Mouse (Mus musculus) mouse trophoblast stem cell (cell line): ENCODE data around the gene Rgma.

Source experiments
- in situ Hi-C, 2 experiments: fragments of 300-500 bp; cut with MseI, MboI; formaldehyde crosslinking; loops; 2 replicates in 1 of 2; 3 replicates in 1 of 2; pipeline ENCODE4 v1.15.1; 2025

Rgma gene

GRCm38 (mm10) chr7:73375257-73376100 lies at the start of gene Rgma:
Rgma (plus strand) TSS chr7:73375509.
- in situ Hi-C loops = loop anchor here in 1 of 2 experiments (5.0 kb wide), 1 partner anchor 973 kb away; no protein-coding TSS in a partner anchor

GRCm38 (mm10) chr7:73326236-73326635 lies 49.1 kb upstream of the Rgma start:
- in situ Hi-C loops = no loop called here

GRCm38 (mm10) chr7:73326680-73327079 lies 48.6 kb upstream of the Rgma start:
- in situ Hi-C loops = no loop called here

- in situ Hi-C loops = no loop called here
Measured at GRCm38 (mm10) chr7:73327193-73327592, 48.1 kb upstream of the Rgma start.

- in situ Hi-C loops = no loop called here
Measured at GRCm38 (mm10) chr7:73327652-73328051, 47.7 kb upstream of the Rgma start.

GRCm38 (mm10) chr7:73328653-73329207 lies 46.6 kb upstream of the Rgma start:
- in situ Hi-C loops = no loop called here

- in situ Hi-C loops = no loop called here
Measured at GRCm38 (mm10) chr7:73330754-73331153, 44.6 kb upstream of the Rgma start.

- in situ Hi-C loops = no loop called here
Measured at GRCm38 (mm10) chr7:73331645-73332044, 43.7 kb upstream of the Rgma start.

GRCm38 (mm10) chr7:73333398-73333988 lies 41.8 kb upstream of the Rgma start:
- in situ Hi-C loops = no loop called here

- in situ Hi-C loops = no loop called here
Measured at GRCm38 (mm10) chr7:73334883-73335282, 40.4 kb upstream of the Rgma start.

- in situ Hi-C loops = no loop called here
Measured at GRCm38 (mm10) chr7:73336380-73336779, 38.9 kb upstream of the Rgma start.

GRCm38 (mm10) chr7:73338353-73338752 lies 37.0 kb upstream of the Rgma start:
- in situ Hi-C loops = no loop called here

GRCm38 (mm10) chr7:73343852-73344251 lies 31.5 kb upstream of the Rgma start:
- in situ Hi-C loops = no loop called here

GRCm38 (mm10) chr7:73348585-73349124 lies 26.7 kb upstream of the Rgma start:
- in situ Hi-C loops = no loop called here

GRCm38 (mm10) chr7:73349158-73349557 lies 26.2 kb upstream of the Rgma start:
- in situ Hi-C loops = no loop called here

- in situ Hi-C loops = no loop called here
Measured at GRCm38 (mm10) chr7:73355229-73355628, 20.1 kb upstream of the Rgma start.

- in situ Hi-C loops = no loop called here
Measured at GRCm38 (mm10) chr7:73356901-73357300, 18.4 kb upstream of the Rgma start.

- in situ Hi-C loops = no loop called here
Measured at GRCm38 (mm10) chr7:73357626-73358025, 17.7 kb upstream of the Rgma start.

- in situ Hi-C loops = loop anchor here in 1 of 2 experiments (10.0 kb wide), 1 partner anchor 221 kb away; no protein-coding TSS in a partner anchor
Measured at GRCm38 (mm10) chr7:73365511-73365910, 9.8 kb upstream of the Rgma start.

- in situ Hi-C loops = loop anchor here in 1 of 2 experiments (10.0 kb wide), 1 partner anchor 221 kb away; no protein-coding TSS in a partner anchor
Measured at GRCm38 (mm10) chr7:73365965-73366364, 9.3 kb upstream of the Rgma start.

GRCm38 (mm10) chr7:73367681-73368464 lies 7.4 kb upstream of the Rgma start:
- in situ Hi-C loops = loop anchor here in 1 of 2 experiments (10.0 kb wide), 1 partner anchor 223 kb away; no protein-coding TSS in a partner anchor
